25 mouse cellular contexts compared by ENCODE assay signal in genomic region chr13:20503371-20503770, GRCm38 (mm10).
"Had no signal": no experiment of that assay in that cellular context is flagged by ENCODE, and none has a peak within 500 bp of the region (broad histone marks: within the 10 kb centered on the region; RNA-seq: fewer than 3 reads in every experiment).

No protein-coding gene starts in this region.

- H3K27ac ChIP-seq: left cerebral cortex, adult 2 months; limb, embryonic 10.5 days; limb, embryonic 13.5 days; liver, embryonic 12.5 days; liver, embryonic 15.5 days; lung, embryonic 15.5 days; neural tube, embryonic 12.5 days; neural tube, embryonic 15.5 days; stomach, postnatal 0 days had no signal

- H3K36me3 ChIP-seq: limb, embryonic 10.5 days; limb, embryonic 13.5 days; liver, embryonic 12.5 days; liver, embryonic 15.5 days; lung, embryonic 15.5 days; neural tube, embryonic 12.5 days; neural tube, embryonic 15.5 days had no signal

- H3K9me3 ChIP-seq: limb, embryonic 10.5 days; limb, embryonic 13.5 days; liver, embryonic 12.5 days; liver, embryonic 15.5 days; lung, embryonic 15.5 days; megakaryocyte, embryonic 14.5 days; neural tube, embryonic 12.5 days; neural tube, embryonic 15.5 days had no signal

- H3K4me2 ChIP-seq: limb, embryonic 13.5 days; liver, embryonic 12.5 days; liver, embryonic 15.5 days; lung, embryonic 15.5 days; midbrain, embryonic 11.5 days; neural tube, embryonic 12.5 days; neural tube, embryonic 15.5 days had no signal

- H3K9ac ChIP-seq: limb, embryonic 13.5 days; liver, embryonic 12.5 days; liver, embryonic 15.5 days; lung, embryonic 15.5 days; neural tube, embryonic 12.5 days; neural tube, embryonic 15.5 days had no signal

- ATAC-seq: liver, embryonic 12.5 days had no signal

- DNase-seq: kidney, postnatal 10 days; kidney, postnatal 36 days; layer of hippocampus, postnatal 36 days; liver; lung, adult 18-20 months; lung, postnatal 10 days; lung, postnatal 36 days; midbrain, embryonic 14.5 days; right cerebral cortex, adult 18-20 months; right cerebral cortex, postnatal 14 days; right cerebral cortex, postnatal 4 days; thymus, adult 2 months; thymus, postnatal 14 days; thymus, postnatal 4 days had no signal

- H3K4me1 ChIP-seq: limb, embryonic 10.5 days; limb, embryonic 13.5 days; liver, embryonic 12.5 days; liver, embryonic 15.5 days; lung, embryonic 15.5 days had no signal

- H3K4me3 ChIP-seq: left cerebral cortex, adult 2 months; limb, embryonic 10.5 days; limb, embryonic 13.5 days; liver, embryonic 12.5 days; liver, embryonic 15.5 days; lung, embryonic 15.5 days; megakaryocyte, embryonic 14.5 days; neural tube, embryonic 12.5 days; neural tube, embryonic 15.5 days had no signal

- H3K27me3 ChIP-seq: limb, embryonic 13.5 days; liver, embryonic 12.5 days; liver, embryonic 15.5 days; lung, embryonic 15.5 days; megakaryocyte, embryonic 14.5 days; neural tube, embryonic 12.5 days; neural tube, embryonic 15.5 days had no signal
